Mouse (Mus musculus) heart, embryonic 14.5 days (tissue): Measurements from ENCODE around the gene Olfr1357. TPM values are rescaled to one million over a fixed set of nuclear protein-coding genes. Genes with fewer than 3 reads are reported as not detected.

Source experiments
- ATAC-seq: fragments of 200-750 bp; cut with Nextera tagmentation; 2 replicates; pipeline ENCODE4 v1.8.0; 2017; ENCODE audit warnings: low read depth, moderate TSS enrichment; ENCODE audit not compliant: insufficient number of reproducible peaks, insufficient read depth, low FRiP score
- H3K27ac ChIP-seq, 2 experiments: fragments of 200-500 bp in 1 of 2; fragments of 300-500 bp in 1 of 2; sonication (generic) in 1 of 2; replicated peaks in 1 of 2; 2 replicates each; pipeline ENCODE4 v1.5.1; 2012 to 2014; ENCODE audit warnings: low read depth in 2 of 2, low read length in 2 of 2, control low read depth in 1 of 2, mild to moderate bottlenecking in 1 of 2, mixed read lengths in 1 of 2; ENCODE audit not compliant: control insufficient read depth in 1 of 2, insufficient read depth in 1 of 2
- H3K27me3 ChIP-seq: fragments of 300-500 bp; sonication (generic); 2 replicates; pipeline ENCODE4 v1.6.1; 2014; ENCODE audit warnings: mild to moderate bottlenecking, low read length, control low read depth; ENCODE audit not compliant: control insufficient read depth, insufficient read depth
- H3K36me3 ChIP-seq: fragments of 300-500 bp; sonication (generic); 2 replicates; pipeline ENCODE4 v1.6.1; 2014; ENCODE audit warnings: mild to moderate bottlenecking, control low read depth, low read length, mixed read lengths; ENCODE audit not compliant: control insufficient read depth, insufficient read depth
- H3K4me1 ChIP-seq, 2 experiments: fragments of 200-500 bp in 1 of 2; fragments of 300-500 bp in 1 of 2; sonication (generic) in 1 of 2; 2 replicates each; pipeline ENCODE4 v1.6.1; 2012 to 2014; ENCODE audit warnings: low read length in 2 of 2, control low read depth in 1 of 2, mixed read lengths in 1 of 2; ENCODE audit not compliant: control insufficient read depth in 2 of 2, insufficient read depth in 2 of 2
- H3K4me2 ChIP-seq: fragments of 300-500 bp; sonication (generic); 2 replicates; pipeline ENCODE4 v1.6.1; 2014; ENCODE audit warnings: mild to moderate bottlenecking, low read length
- H3K4me3 ChIP-seq, 2 experiments: fragments of 200-500 bp in 1 of 2; fragments of 300-500 bp in 1 of 2; sonication (generic) in 1 of 2; 2 replicates each; pipeline ENCODE4 v1.5.1; 2012 to 2014; ENCODE audit warnings: low read length in 2 of 2, mild to moderate bottlenecking in 2 of 2, control low read depth in 1 of 2, low read depth in 1 of 2, moderate library complexity in 1 of 2; ENCODE audit not compliant: control insufficient read depth in 1 of 2, insufficient read depth in 1 of 2
- H3K9ac ChIP-seq: fragments of 300-500 bp; sonication (generic); 2 replicates; pipeline ENCODE4 v1.6.1; 2014; ENCODE audit warnings: mild to moderate bottlenecking, low read length
- H3K9me3 ChIP-seq: fragments of 300-500 bp; sonication (generic); 2 replicates; pipeline ENCODE4 v1.6.1; 2016; ENCODE audit warnings: low read length, control low read depth; ENCODE audit not compliant: control insufficient read depth
- WGBS: fragments of 180-500 bp; shearing (Covaris S2); extraction: QIAGEN DNeasy Blood & Tissue Kit; methylation state at CpG from one replicate; pipeline ENCODE4 v1.1.7; 2014; 5-methylcytosine and 5-hydroxymethylcytosine counted together
- polyA plus RNA-seq: library from polyadenylated mRNA; unstranded; fragments of >200 nt; fragmentation: Nextera tagmentation; extraction: Ambion mirVana; gene quantifications from 2 replicates; pipeline ENCODE4 v1.2.1, GENCODE M21; 2014

The Olfr1357 gene
- polyA plus RNA-seq, 1 experiment from 2014 or later: not detected

GRCm38 (mm10) chr10:78590744-78591143 lies 27.1 kb downstream of the Olfr1357 start:
- peaks cover 42% of the 10 kb centered on the region for H3K36me3 ChIP-seq

GRCm38 (mm10) chr10:78589901-78590300 lies 28.0 kb downstream of the Olfr1357 start:
- ATAC-seq: no peak
- H3K36me3 ChIP-seq: peaks cover 50% of the 10 kb centered on the region
- peak overlapping the region; percentile 87 for H3K9ac ChIP-seq
- peak overlapping the region; percentile 83 to 87; a peak in 3 of 4 replicates for H3K27ac ChIP-seq
- H3K27me3 ChIP-seq: no peaks in the 10 kb centered on the region
- H3K4me2 ChIP-seq: peak overlapping the region; percentile 72
- H3K9me3 ChIP-seq: no peaks in the 10 kb centered on the region
- no peak overlapping the region; a peak in 1 of 4 replicates for H3K4me3 ChIP-seq
- WGBS: 86% methylated on average over 7 of the region's 8 CpGs
- peaks cover 9 to 12% of the 10 kb centered on the region in 2 experiments; a peak in 2 of 4 replicates for H3K4me1 ChIP-seq

More at GRCm38 (mm10) chr10:78590744-78591143, 27.1 kb downstream of the Olfr1357 start:
- peak overlapping the region; percentile 83 to 87 for H3K27ac ChIP-seq
- WGBS: 9% methylated on average over 9 of the region's 9 CpGs
- no peaks in the 10 kb centered on the region for H3K9me3 ChIP-seq
- peak overlapping the region; percentile 72 for H3K4me2 ChIP-seq
- H3K4me3 ChIP-seq: peak overlapping the region; percentile 72 to 77
- H3K4me1 ChIP-seq: peaks cover 9 to 12% of the 10 kb centered on the region in 2 experiments; a peak in 2 of 4 replicates
- peak overlapping the region; percentile 87 for H3K9ac ChIP-seq
- no peaks in the 10 kb centered on the region for H3K27me3 ChIP-seq
- ATAC-seq: no peak

- Histone ChIP-seq H3K4me2 (no peak overlapping the region), H3K9me3 (no peaks in the 10 kb centered on the region)
- 95% methylated on average over 18 of the region's 18 CpGs for WGBS
Measured at GRCm38 (mm10) chr10:78589291-78589690, 28.6 kb downstream of the Olfr1357 start.

GRCm38 (mm10) chr10:78586026-78586425 lies 31.8 kb downstream of the Olfr1357 start:
- Histone ChIP-seq H3K9me3 (no peaks in the 10 kb centered on the region), H3K4me2 (no peak overlapping the region), H3K4me1 (peaks cover 9% of the 10 kb centered on the region in 2 experiments; a peak in 2 of 4 replicates), H3K4me3 (no peak overlapping the region), H3K27me3 (no peaks in the 10 kb centered on the region), H3K27ac (no peak overlapping the region), H3K9ac (no peak overlapping the region), H3K36me3 (peaks cover 88% of the 10 kb centered on the region)
- WGBS: 96% methylated on average over 13 of the region's 13 CpGs
- ATAC-seq: no peak

More at GRCm38 (mm10) chr10:78589291-78589690, 28.6 kb downstream of the Olfr1357 start:
- no peak for ATAC-seq
- no peaks in the 10 kb centered on the region for H3K27me3 ChIP-seq
- no peak overlapping the region for H3K27ac ChIP-seq
- no peak overlapping the region for H3K9ac ChIP-seq
- H3K4me1 ChIP-seq: peaks cover 9 to 12% of the 10 kb centered on the region in 2 experiments; a peak in 2 of 4 replicates
- peaks cover 57% of the 10 kb centered on the region for H3K36me3 ChIP-seq
- no peak overlapping the region for H3K4me3 ChIP-seq

GRCm38 (mm10) chr10:78585606-78586005 lies 32.3 kb downstream of the Olfr1357 start:
- no peak for ATAC-seq
- Histone ChIP-seq H3K36me3 (peaks cover 92% of the 10 kb centered on the region), H3K4me3 (no peak overlapping the region), H3K9ac (no peak overlapping the region), H3K27ac (no peak overlapping the region), H3K4me2 (no peak overlapping the region), H3K9me3 (no peaks in the 10 kb centered on the region), H3K27me3 (no peaks in the 10 kb centered on the region), H3K4me1 (peaks cover 8% of the 10 kb centered on the region in 2 experiments; a peak in 2 of 4 replicates)
- 80% methylated on average over 22 of the region's 22 CpGs for WGBS

GRCm38 (mm10) chr10:78584996-78585395 lies 32.9 kb downstream of the Olfr1357 start:
- no peak for ATAC-seq
- no peak overlapping the region for H3K4me2 ChIP-seq
- no peak overlapping the region for H3K27ac ChIP-seq
- H3K36me3 ChIP-seq: peaks cover 97% of the 10 kb centered on the region
- 92% methylated on average over 1 of the region's 1 CpGs for WGBS
- no peak overlapping the region for H3K4me3 ChIP-seq
- no peaks in the 10 kb centered on the region for H3K9me3 ChIP-seq
- peaks cover 2 to 3% of the 10 kb centered on the region in 2 experiments; a peak in 2 of 4 replicates for H3K4me1 ChIP-seq
- no peaks in the 10 kb centered on the region for H3K27me3 ChIP-seq
- H3K9ac ChIP-seq: no peak overlapping the region

- peaks cover 97% of the 10 kb centered on the region for H3K36me3 ChIP-seq
- ATAC-seq: no peak
- 67% methylated on average over 3 of the region's 3 CpGs for WGBS
Measured at GRCm38 (mm10) chr10:78583939-78584338, 33.9 kb downstream of the Olfr1357 start.

GRCm38 (mm10) chr10:78583347-78583746 lies 34.5 kb downstream of the Olfr1357 start:
- Histone ChIP-seq H3K36me3 (peaks cover 97% of the 10 kb centered on the region), H3K27ac (no peak overlapping the region), H3K9me3 (no peaks in the 10 kb centered on the region), H3K4me3 (no peak overlapping the region), H3K4me1 (no peaks in the 10 kb centered on the region), H3K27me3 (no peaks in the 10 kb centered on the region), H3K9ac (no peak overlapping the region), H3K4me2 (no peak overlapping the region)
- no peak for ATAC-seq
- 62% methylated on average over 9 of the region's 9 CpGs for WGBS

More at GRCm38 (mm10) chr10:78583939-78584338, 33.9 kb downstream of the Olfr1357 start:
- Histone ChIP-seq H3K27me3 (no peaks in the 10 kb centered on the region), H3K27ac (no peak overlapping the region), H3K4me2 (no peak overlapping the region), H3K4me3 (no peak overlapping the region), H3K4me1 (no peaks in the 10 kb centered on the region), H3K9me3 (no peaks in the 10 kb centered on the region), H3K9ac (no peak overlapping the region)
